Mouse (Mus musculus): ENCODE measurements around the gene Adap2. TPM values are rescaled to one million over a fixed set of nuclear protein-coding genes. Genes with fewer than 3 reads are reported as not detected.
A peak's percentile ranks its signal among the peaks of the same experiment; 100 is the strongest.
"Not testable (repeated sequence)": the region's sequence is repeated elsewhere in the genome, so short reads cannot be mapped to it uniquely, and the experiment has no call there.

Adap2 gene
- polyA plus RNA-seq, 1 experiment from 2014 or later: 1.7 TPM

- 2% methylated on average over 33 of the region's 33 CpGs for WGBS
- Histone ChIP-seq H3K4me3 (replicated peaks) (peak within 1 kb of the TSS; percentile 55), H3K9ac (peak within 1 kb of the TSS; percentile 59), H3K27me3 (no peaks in the 10 kb centered on the region), H3K9me3 (no peaks in the 10 kb centered on the region), H3K36me3 (replicated peaks) (no peaks in the 10 kb centered on the region), H3K4me1 (peaks cover 7% of the 10 kb centered on the region), H3K27ac (no peak within 1 kb of the TSS), H3K4me2 (peak within 1 kb of the TSS; percentile 74)
- ATAC-seq (ENCODE audit: low FRiP score): 0 out of 2 replicates have a peak, but pooled peaks have one; percentile 58
Measured at GRCm38 (mm10) chr11:80183705-80184255, 29.9 kb downstream of the Adap2 start, which contains the start of gene Rnf135. Rnf135 (plus strand) TSS chr11:80183851.

- no peak for ATAC-seq (ENCODE audit: low FRiP score)
- no peaks in the 10 kb centered on the region for H3K36me3 ChIP-seq (replicated peaks)
- no peak overlapping the region for H3K9ac ChIP-seq
- peak overlapping the region; percentile 55; the same call in 1 of the 2 replicates for H3K4me3 ChIP-seq (replicated peaks)
- peaks cover 7% of the 10 kb centered on the region for H3K4me1 ChIP-seq
- H3K27ac ChIP-seq: no peak overlapping the region
- H3K27me3 ChIP-seq: no peaks in the 10 kb centered on the region
- 89% methylated on average over 6 of the region's 6 CpGs for WGBS
- H3K4me2 ChIP-seq: peak overlapping the region; percentile 74
- H3K9me3 ChIP-seq: no peaks in the 10 kb centered on the region
Measured at GRCm38 (mm10) chr11:80184531-80185071, 30.7 kb downstream of the Adap2 start.

- not testable (repeated sequence) for H3K4me2 ChIP-seq; ATAC-seq (ENCODE audit: low FRiP score); H3K4me1 ChIP-seq; H3K36me3 ChIP-seq (replicated peaks); H3K9me3 ChIP-seq; H3K27me3 ChIP-seq; H3K27ac ChIP-seq; H3K4me3 ChIP-seq (replicated peaks); H3K9ac ChIP-seq
- 58% methylated on average over 5 of the region's 5 CpGs for WGBS
Measured at GRCm38 (mm10) chr11:80185441-80185976, 31.6 kb downstream of the Adap2 start.

GRCm38 (mm10) chr11:80190280-80190679 is 36.4 kb downstream of the Adap2 start:
- Histone ChIP-seq H3K27me3 (no peaks in the 10 kb centered on the region), H3K4me3 (replicated peaks) (no peak overlapping the region), H3K36me3 (replicated peaks) (peaks cover 3% of the 10 kb centered on the region; the same call in 1 of the 2 replicates), H3K4me1 (no peaks in the 10 kb centered on the region), H3K4me2 (no peak overlapping the region), H3K9me3 (no peaks in the 10 kb centered on the region), H3K9ac (no peak overlapping the region), H3K27ac (no peak overlapping the region)
- whole genome bisulfite sequencing: 80% methylated on average over 4 of the region's 4 CpGs
- ATAC-seq (ENCODE audit: low FRiP score): no peak

GRCm38 (mm10) chr11:80193827-80194226 is 39.9 kb downstream of the Adap2 start:
- Histone ChIP-seq H3K4me2 (no peak overlapping the region), H3K9ac (no peak overlapping the region), H3K4me3 (replicated peaks) (no peak overlapping the region), H3K4me1 (no peaks in the 10 kb centered on the region), H3K36me3 (replicated peaks) (peaks cover 3% of the 10 kb centered on the region; the same call in 1 of the 2 replicates), H3K9me3 (no peaks in the 10 kb centered on the region), H3K27ac (no peak overlapping the region), H3K27me3 (no peaks in the 10 kb centered on the region)
- no peak for ATAC-seq (ENCODE audit: low FRiP score)
- 65% methylated on average over 4 of the region's 4 CpGs for WGBS

GRCm38 (mm10) chr11:80196351-80196750 is 42.4 kb downstream of the Adap2 start:
- Histone ChIP-seq H3K4me1 (no peaks in the 10 kb centered on the region), H3K9ac (no peak overlapping the region), H3K27me3 (no peaks in the 10 kb centered on the region), H3K9me3 (no peaks in the 10 kb centered on the region), H3K4me2 (no peak overlapping the region), H3K27ac (no peak overlapping the region), H3K36me3 (replicated peaks) (peaks cover 3% of the 10 kb centered on the region; the same call in 1 of the 2 replicates), H3K4me3 (replicated peaks) (no peak overlapping the region)
- WGBS: 79% methylated on average over 7 of the region's 7 CpGs
- ATAC-seq (ENCODE audit: low FRiP score): no peak

- Histone ChIP-seq H3K9me3 (no peaks in the 10 kb centered on the region), H3K36me3 (replicated peaks) (peaks cover 3% of the 10 kb centered on the region; the same call in 1 of the 2 replicates), H3K27ac (no peak overlapping the region), H3K4me3 (replicated peaks) (no peak overlapping the region), H3K4me1 (no peaks in the 10 kb centered on the region), H3K4me2 (no peak overlapping the region), H3K27me3 (no peaks in the 10 kb centered on the region), H3K9ac (no peak overlapping the region)
- WGBS: 91% methylated on average over 3 of the region's 3 CpGs
- ATAC-seq (ENCODE audit: low FRiP score): no peak
Measured at GRCm38 (mm10) chr11:80199316-80199715, 45.4 kb downstream of the Adap2 start.

- ATAC-seq (ENCODE audit: low FRiP score): no peak
- Histone ChIP-seq H3K9ac (no peak overlapping the region), H3K4me3 (replicated peaks) (no peak overlapping the region), H3K9me3 (no peaks in the 10 kb centered on the region), H3K4me1 (no peaks in the 10 kb centered on the region), H3K36me3 (replicated peaks) (no peaks in the 10 kb centered on the region), H3K27me3 (no peaks in the 10 kb centered on the region), H3K4me2 (no peak overlapping the region), H3K27ac (no peak overlapping the region)
- WGBS: 94% methylated on average over 2 of the region's 2 CpGs
Measured at GRCm38 (mm10) chr11:80199773-80200172, 45.9 kb downstream of the Adap2 start.

GRCm38 (mm10) chr11:80200326-80200725 is 46.4 kb downstream of the Adap2 start:
- Histone ChIP-seq H3K9ac (no peak overlapping the region), H3K4me3 (replicated peaks) (no peak overlapping the region), H3K36me3 (replicated peaks) (no peaks in the 10 kb centered on the region), H3K4me2 (no peak overlapping the region), H3K27ac (no peak overlapping the region), H3K9me3 (no peaks in the 10 kb centered on the region), H3K4me1 (no peaks in the 10 kb centered on the region), H3K27me3 (no peaks in the 10 kb centered on the region)
- 63% methylated on average over 1 of the region's 1 CpGs for WGBS
- ATAC-seq (ENCODE audit: low FRiP score): no peak

- Histone ChIP-seq H3K4me3 (replicated peaks) (no peak overlapping the region), H3K27ac (no peak overlapping the region), H3K36me3 (replicated peaks) (no peaks in the 10 kb centered on the region), H3K9ac (no peak overlapping the region), H3K4me2 (no peak overlapping the region), H3K4me1 (no peaks in the 10 kb centered on the region), H3K9me3 (no peaks in the 10 kb centered on the region), H3K27me3 (no peaks in the 10 kb centered on the region)
- no peak for ATAC-seq (ENCODE audit: low FRiP score)
- 80% methylated on average over 6 of the region's 6 CpGs for WGBS
Measured at GRCm38 (mm10) chr11:80202296-80202695, 48.4 kb downstream of the Adap2 start.

- no peak for ATAC-seq (ENCODE audit: low FRiP score)
- no peak overlapping the region for H3K9ac ChIP-seq
- WGBS: 76% methylated on average over 3 of the region's 3 CpGs
- no peaks in the 10 kb centered on the region for H3K4me1 ChIP-seq
- no peak overlapping the region for H3K4me3 ChIP-seq (replicated peaks)
- no peak overlapping the region for H3K27ac ChIP-seq
- H3K36me3 ChIP-seq (replicated peaks): no peaks in the 10 kb centered on the region
- no peak overlapping the region for H3K4me2 ChIP-seq
- no peaks in the 10 kb centered on the region for H3K9me3 ChIP-seq
- no peaks in the 10 kb centered on the region for H3K27me3 ChIP-seq
Measured at GRCm38 (mm10) chr11:80204037-80204436, 50.1 kb downstream of the Adap2 start.

- H3K4me1 ChIP-seq: peaks cover 2% of the 10 kb centered on the region
- no peak overlapping the region for H3K27ac ChIP-seq
- H3K27me3 ChIP-seq: no peaks in the 10 kb centered on the region
- 50% methylated on average over 5 of the region's 5 CpGs for WGBS
- no peak overlapping the region for H3K4me3 ChIP-seq (replicated peaks)
- ATAC-seq (ENCODE audit: low FRiP score): no peak
- no peaks in the 10 kb centered on the region for H3K9me3 ChIP-seq
- H3K9ac ChIP-seq: no peak overlapping the region
- H3K4me2 ChIP-seq: no peak overlapping the region
- no peaks in the 10 kb centered on the region for H3K36me3 ChIP-seq (replicated peaks)
Measured at GRCm38 (mm10) chr11:80204941-80205340, 51.0 kb downstream of the Adap2 start.

- Histone ChIP-seq H3K4me2 (no peak overlapping the region), H3K9ac (no peak overlapping the region), H3K36me3 (replicated peaks) (peaks cover 5% of the 10 kb centered on the region; the same call in 1 of the 2 replicates), H3K27ac (no peak overlapping the region), H3K27me3 (no peaks in the 10 kb centered on the region), H3K4me1 (peaks cover 14% of the 10 kb centered on the region), H3K9me3 (no peaks in the 10 kb centered on the region), H3K4me3 (replicated peaks) (no peak overlapping the region)
- WGBS: 37% methylated on average over 7 of the region's 7 CpGs
- ATAC-seq (ENCODE audit: low FRiP score): peak; percentile 45
Measured at GRCm38 (mm10) chr11:80208465-80208859, 54.6 kb downstream of the Adap2 start.
